Mouse (Mus musculus): ENCODE results near the gene Aars2. TPM values are rescaled to one million over a fixed set of nuclear protein-coding genes. Genes with fewer than 3 reads are reported as not detected.
A peak's percentile ranks its signal among the peaks of the same experiment; 100 is the strongest.

Aars2 gene
- total and polyA plus RNA-seq, 3 experiments, result 14.4 to 63.5 (median 25.6) TPM

DNA sequence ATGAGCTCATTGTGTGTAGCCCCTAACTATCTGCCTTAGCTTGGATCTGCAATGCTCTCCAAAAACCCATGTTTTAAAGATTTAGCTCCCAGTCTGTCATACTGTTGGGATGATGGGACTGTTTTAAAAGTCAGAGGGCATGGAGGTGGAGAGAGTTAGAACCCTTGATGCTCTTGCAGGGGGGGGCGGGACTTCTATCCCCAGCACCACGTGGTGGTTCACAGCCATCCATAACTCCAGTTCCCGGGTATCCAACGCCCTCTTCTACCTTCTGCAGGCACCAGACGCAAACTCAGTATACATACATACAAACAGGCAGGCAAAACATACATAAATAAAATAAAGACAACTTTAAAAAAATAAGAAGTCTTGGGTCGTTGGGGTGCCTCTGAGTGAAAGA is 33.0 kb upstream of the Aars2 start:
- Histone ChIP-seq H3K4me3 (ENCODE audit: control insufficient read depth in 1 of 2, insufficient read depth in 1 of 2, low read depth in 2 of 2, low read length in 2 of 2) (no peak overlapping the region), H3K79me2 (ENCODE audit: control insufficient read depth, insufficient read depth, low read length, poor library complexity) (no peaks in the 10 kb centered on the region; the same call in 1 of the 2 replicates), H3K27me3 (ENCODE audit: control insufficient read depth in 1 of 2, insufficient read depth in 2 of 2, low read length in 2 of 2) (no peaks in the 10 kb centered on the region), H3K4me1 (ENCODE audit: control insufficient read depth in 1 of 2, insufficient read depth in 2 of 2, low read length in 2 of 2) (peaks cover 0 to 17% of the 10 kb centered on the region in 2 experiments; a peak in 1 of 4 replicates), H3K9ac (ENCODE audit: control insufficient read depth, low read depth, low read length, poor library complexity, severe bottlenecking) (no peak overlapping the region), H3K9me3 (replicated peaks; ENCODE audit: insufficient read depth, low read length) (no peaks in the 10 kb centered on the region), H3K36me3 (ENCODE audit: control insufficient read depth in 1 of 2, insufficient read depth in 2 of 2, low read length in 2 of 2) (peaks cover 0 to 11% of the 10 kb centered on the region in 2 experiments; a peak in 2 of 4 replicates), H3K27ac (ENCODE audit: control insufficient read depth, low read depth, low read length) (no peak overlapping the region)
- no peak for DNase-seq (ENCODE audit: low read depth, low spot score)
- no peak for TF ChIP-seq UBTF (IDR thresholded peaks at IDR 0.05; ENCODE audit: borderline replicate concordance, insufficient read depth, low read depth, low read length)
- TF ChIP-seq SMC3 (IDR thresholded peaks at IDR 0.05; ENCODE audit: low read depth, low read length), result no peak
- no peak for TF ChIP-seq BHLHE40 (IDR thresholded peaks at IDR 0.05; ENCODE audit: borderline replicate concordance, low read depth, low read length)
- TF ChIP-seq POLR2A (IDR thresholded peaks at IDR 0.05; ENCODE audit: control insufficient read depth in 1 of 2, insufficient read depth in 1 of 2, low read depth in 1 of 2, low read length in 2 of 2, poor library complexity in 1 of 2), result no peak
- no peak for TF ChIP-seq CHD2 (IDR thresholded peaks at IDR 0.05; ENCODE audit: low read length)
- TF ChIP-seq SIN3A (IDR thresholded peaks at IDR 0.05; ENCODE audit: low read length), result no peak
- no peak for TF ChIP-seq MXI1 (IDR thresholded peaks at IDR 0.05; ENCODE audit: low read depth, low read length)
- TF ChIP-seq ELF1 (IDR thresholded peaks at IDR 0.05; ENCODE audit: low read depth, low read length), result no peak
- TF ChIP-seq CTCF (IDR thresholded peaks at IDR 0.05 in 2 of 3, conservative IDR thresholded peaks at IDR 0.05 in 1 of 3; ENCODE audit: control insufficient read depth in 1 of 3, insufficient read depth in 1 of 3, low read depth in 2 of 3, low read length in 3 of 3, poor library complexity in 1 of 3, severe bottlenecking in 1 of 3), result no peak
- no peak for TF ChIP-seq GABPA (IDR thresholded peaks at IDR 0.05; ENCODE audit: low read depth, low read length)
- no peak for TF ChIP-seq MAZ (IDR thresholded peaks at IDR 0.05; ENCODE audit: low read depth, low read length)
- no peak for TF ChIP-seq E2F4 (IDR thresholded peaks at IDR 0.05; ENCODE audit: borderline replicate concordance, low read depth, low read length)

DNA sequence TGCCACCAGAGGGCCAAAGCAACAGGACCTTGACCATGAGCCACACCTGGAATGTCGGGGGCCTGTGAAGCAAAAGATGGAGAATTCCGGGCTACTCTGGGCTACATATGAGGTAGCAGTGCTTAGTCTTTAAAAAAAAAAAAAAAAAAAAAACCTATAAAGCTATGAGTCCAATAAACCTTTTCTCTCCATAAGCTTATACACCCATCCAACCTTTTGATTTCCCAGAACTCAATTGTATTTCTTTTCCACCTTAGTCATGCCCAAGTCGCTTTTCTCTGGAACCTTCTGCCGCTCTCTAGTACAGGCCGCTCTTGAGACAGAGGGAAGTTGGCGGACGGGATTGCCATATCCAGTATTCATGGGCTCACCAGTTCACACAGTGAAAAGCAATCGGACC is 32.5 kb upstream of the Aars2 start:
- H3K27me3 ChIP-seq (ENCODE audit: control insufficient read depth in 1 of 2, insufficient read depth in 2 of 2, low read length in 2 of 2), result no peaks in the 10 kb centered on the region
- H3K27ac ChIP-seq (ENCODE audit: control insufficient read depth, low read depth, low read length), result peak overlapping the region; percentile 22; the same call in 1 of the 2 replicates
- peak overlapping the region; percentile 63 to 73 for H3K4me3 ChIP-seq (ENCODE audit: control insufficient read depth in 1 of 2, insufficient read depth in 1 of 2, low read depth in 2 of 2, low read length in 2 of 2)
- no peaks in the 10 kb centered on the region for H3K9me3 ChIP-seq (replicated peaks; ENCODE audit: insufficient read depth, low read length)
- no peak for DNase-seq (ENCODE audit: low read depth, low spot score)
- peak overlapping the region; percentile 66 for H3K9ac ChIP-seq (ENCODE audit: control insufficient read depth, low read depth, low read length, poor library complexity, severe bottlenecking)
- peaks cover 0 to 11% of the 10 kb centered on the region in 2 experiments; a peak in 2 of 4 replicates for H3K36me3 ChIP-seq (ENCODE audit: control insufficient read depth in 1 of 2, insufficient read depth in 2 of 2, low read length in 2 of 2)
- peak; percentile 88 for TF ChIP-seq ZNF384 (IDR thresholded peaks at IDR 0.05; ENCODE audit: low read depth, low read length)
- TF ChIP-seq USF1 (IDR thresholded peaks at IDR 0.05; ENCODE audit: low read depth, low read length), result no peak
- H3K4me1 ChIP-seq (ENCODE audit: control insufficient read depth in 1 of 2, insufficient read depth in 2 of 2, low read length in 2 of 2), result peaks cover 0 to 17% of the 10 kb centered on the region in 2 experiments; a peak in 1 of 4 replicates
- H3K79me2 ChIP-seq (ENCODE audit: control insufficient read depth, insufficient read depth, low read length, poor library complexity), result no peaks in the 10 kb centered on the region; the same call in 1 of the 2 replicates
